Mouse (Mus musculus): ENCODE results near the gene Carmil1. TPM values are rescaled to one million over a fixed set of nuclear protein-coding genes. Genes with fewer than 3 reads are reported as not detected.

The Carmil1 gene
- polyA plus RNA-seq, 1 experiment from 2014 or later, result 51.7 TPM

DNA sequence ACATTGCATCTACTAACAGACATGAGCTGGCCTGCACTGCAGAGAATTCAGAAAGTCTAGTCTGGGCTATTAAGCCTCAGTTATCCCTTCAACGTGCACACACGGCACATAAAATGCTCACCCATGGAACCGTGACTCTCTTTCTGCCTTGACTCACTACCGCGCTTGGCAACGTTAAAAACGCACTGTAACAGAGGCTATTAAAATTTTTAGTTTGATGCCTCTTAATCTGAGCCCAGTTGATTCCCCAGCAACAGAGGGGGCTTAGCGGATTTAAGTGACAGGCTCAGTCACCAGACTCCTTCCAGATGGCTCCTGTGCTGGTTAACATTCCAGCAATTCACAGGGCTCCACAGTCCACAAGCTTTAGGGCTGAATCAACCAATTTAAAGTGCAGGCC, 213.0 kb downstream of the Carmil1 start:
- Histone ChIP-seq H3K4me1 (replicated peaks; ENCODE audit: control insufficient read depth, insufficient read depth, low read length) (no peaks in the 10 kb centered on the region), H3K9me3 (ENCODE audit: control insufficient read depth, low read length) (no peaks in the 10 kb centered on the region), H3K9ac (ENCODE audit: low read length) (no peak overlapping the region), H3K4me3 (ENCODE audit: low read length) (no peak overlapping the region), H3K4me2 (ENCODE audit: low read depth, low read length) (no peak overlapping the region), H3K27me3 (ENCODE audit: control insufficient read depth, insufficient read depth, low read depth, low read length) (no peaks in the 10 kb centered on the region), H3K27ac (ENCODE audit: low read length) (no peak overlapping the region), H3K36me3 (ENCODE audit: control insufficient read depth, insufficient read depth, low read length) (peaks cover 8% of the 10 kb centered on the region; the same call in 1 of the 2 replicates)
- 91% methylated on average over 8 of the region's 8 CpGs for WGBS
- no peak for ATAC-seq (ENCODE audit: low read depth)

DNA sequence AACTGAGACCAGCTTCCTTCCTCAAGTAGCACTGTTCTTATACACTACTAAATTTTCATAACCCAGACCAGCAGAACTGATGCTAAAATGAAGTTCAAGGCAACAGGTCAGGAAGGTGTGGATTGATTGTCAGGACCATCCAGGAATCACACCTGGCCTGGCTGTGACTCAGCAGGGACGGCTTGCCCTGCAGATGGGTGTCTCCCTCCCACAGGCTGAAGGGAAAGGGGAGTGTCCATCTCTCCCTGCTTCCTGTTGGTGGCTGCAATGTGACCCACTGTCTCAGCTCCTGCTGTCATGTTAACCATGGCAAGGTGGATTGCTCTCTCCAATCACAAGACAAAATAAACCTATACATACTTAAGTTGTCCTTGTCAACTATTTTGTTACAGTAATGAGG, 215.1 kb downstream of the Carmil1 start:
- H3K27ac ChIP-seq (ENCODE audit: low read length), result no peak overlapping the region
- 39% methylated on average over 1 of the region's 1 CpGs for WGBS
- no peaks in the 10 kb centered on the region for H3K9me3 ChIP-seq (ENCODE audit: control insufficient read depth, low read length)
- no peak overlapping the region for H3K4me2 ChIP-seq (ENCODE audit: low read depth, low read length)
- no peak overlapping the region for H3K4me3 ChIP-seq (ENCODE audit: low read length)
- no peaks in the 10 kb centered on the region for H3K27me3 ChIP-seq (ENCODE audit: control insufficient read depth, insufficient read depth, low read depth, low read length)
- no peak for ATAC-seq (ENCODE audit: low read depth)
- no peaks in the 10 kb centered on the region for H3K4me1 ChIP-seq (replicated peaks; ENCODE audit: control insufficient read depth, insufficient read depth, low read length)
- no peak overlapping the region for H3K9ac ChIP-seq (ENCODE audit: low read length)
- H3K36me3 ChIP-seq (ENCODE audit: control insufficient read depth, insufficient read depth, low read length), result peaks cover 8% of the 10 kb centered on the region; the same call in 1 of the 2 replicates

GRCm38 (mm10) chr13:24062770-24063169, 217.8 kb downstream of the Carmil1 start:
- no peak for ATAC-seq (ENCODE audit: low read depth)
- H3K4me3 ChIP-seq (ENCODE audit: low read length), result no peak overlapping the region
- H3K27ac ChIP-seq (ENCODE audit: low read length), result no peak overlapping the region
- H3K4me2 ChIP-seq (ENCODE audit: low read depth, low read length), result no peak overlapping the region
- H3K9me3 ChIP-seq (ENCODE audit: control insufficient read depth, low read length), result no peaks in the 10 kb centered on the region
- no peak overlapping the region for H3K9ac ChIP-seq (ENCODE audit: low read length)
- peaks cover 5% of the 10 kb centered on the region; the same call in 1 of the 2 replicates for H3K36me3 ChIP-seq (ENCODE audit: control insufficient read depth, insufficient read depth, low read length)
- WGBS, result 81% methylated on average over 4 of the region's 4 CpGs
- H3K4me1 ChIP-seq (replicated peaks; ENCODE audit: control insufficient read depth, insufficient read depth, low read length), result no peaks in the 10 kb centered on the region
- H3K27me3 ChIP-seq (ENCODE audit: control insufficient read depth, insufficient read depth, low read depth, low read length), result no peaks in the 10 kb centered on the region

GRCm38 (mm10) chr13:24055072-24055869, 225.3 kb downstream of the Carmil1 start:
- no peak overlapping the region for H3K4me3 ChIP-seq (ENCODE audit: low read length)
- H3K36me3 ChIP-seq (ENCODE audit: control insufficient read depth, insufficient read depth, low read length), result no peaks in the 10 kb centered on the region
- H3K27me3 ChIP-seq (ENCODE audit: control insufficient read depth, insufficient read depth, low read depth, low read length), result no peaks in the 10 kb centered on the region
- no peaks in the 10 kb centered on the region for H3K4me1 ChIP-seq (replicated peaks; ENCODE audit: control insufficient read depth, insufficient read depth, low read length)
- H3K9ac ChIP-seq (ENCODE audit: low read length), result no peak overlapping the region
- 69% methylated on average over 5 of the region's 5 CpGs for WGBS
- H3K4me2 ChIP-seq (ENCODE audit: low read depth, low read length), result no peak overlapping the region
- no peak for ATAC-seq (ENCODE audit: low read depth)
- H3K27ac ChIP-seq (ENCODE audit: low read length), result no peak overlapping the region
- no peaks in the 10 kb centered on the region for H3K9me3 ChIP-seq (ENCODE audit: control insufficient read depth, low read length)

- no peaks in the 10 kb centered on the region for H3K9me3 ChIP-seq (ENCODE audit: control insufficient read depth, low read length)
- no peak overlapping the region for H3K4me3 ChIP-seq (ENCODE audit: low read length)
- H3K4me2 ChIP-seq (ENCODE audit: low read depth, low read length), result no peak overlapping the region
- no peak overlapping the region for H3K9ac ChIP-seq (ENCODE audit: low read length)
- WGBS, result 51% methylated on average over 2 of the region's 2 CpGs
- no peak for ATAC-seq (ENCODE audit: low read depth)
- H3K27me3 ChIP-seq (ENCODE audit: control insufficient read depth, insufficient read depth, low read depth, low read length), result no peaks in the 10 kb centered on the region
- H3K4me1 ChIP-seq (replicated peaks; ENCODE audit: control insufficient read depth, insufficient read depth, low read length), result no peaks in the 10 kb centered on the region
- H3K27ac ChIP-seq (ENCODE audit: low read length), result no peak overlapping the region
- no peaks in the 10 kb centered on the region for H3K36me3 ChIP-seq (ENCODE audit: control insufficient read depth, insufficient read depth, low read length)
Measured at GRCm38 (mm10) chr13:24051496-24051895, 229.1 kb downstream of the Carmil1 start.

DNA sequence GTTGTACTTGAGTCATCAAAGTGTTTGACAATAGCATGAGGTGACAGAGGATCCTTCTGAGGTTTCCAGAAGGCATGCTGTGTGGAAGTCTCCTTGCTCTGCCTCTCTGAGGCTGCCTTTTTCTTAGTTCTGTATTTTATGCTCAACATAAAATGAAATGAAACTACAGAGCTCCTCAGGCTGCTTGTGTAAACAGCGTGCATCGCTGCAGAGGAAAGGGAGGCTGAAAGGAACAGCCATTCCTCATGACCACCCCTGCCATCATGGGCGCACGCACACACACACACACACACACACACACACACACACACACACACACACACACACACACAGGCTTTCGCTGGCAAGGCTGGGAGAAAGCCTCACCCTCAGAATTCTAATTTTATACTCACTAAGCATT, 230.3 kb downstream of the Carmil1 start:
- no peaks in the 10 kb centered on the region for H3K36me3 ChIP-seq (ENCODE audit: control insufficient read depth, insufficient read depth, low read length)
- no peaks in the 10 kb centered on the region for H3K4me1 ChIP-seq (replicated peaks; ENCODE audit: control insufficient read depth, insufficient read depth, low read length)
- H3K4me2 ChIP-seq (ENCODE audit: low read depth, low read length), result no peak overlapping the region
- no peaks in the 10 kb centered on the region for H3K9me3 ChIP-seq (ENCODE audit: control insufficient read depth, low read length)
- no peak overlapping the region for H3K27ac ChIP-seq (ENCODE audit: low read length)
- H3K27me3 ChIP-seq (ENCODE audit: control insufficient read depth, insufficient read depth, low read depth, low read length), result no peaks in the 10 kb centered on the region
- no peak overlapping the region for H3K9ac ChIP-seq (ENCODE audit: low read length)
- 53% methylated on average over 5 of the region's 5 CpGs for WGBS
- H3K4me3 ChIP-seq (ENCODE audit: low read length), result no peak overlapping the region
- no peak for ATAC-seq (ENCODE audit: low read depth)

GRCm38 (mm10) chr13:24049267-24050034, 231.1 kb downstream of the Carmil1 start:
- H3K4me3 ChIP-seq (ENCODE audit: low read length), result no peak overlapping the region
- H3K4me1 ChIP-seq (replicated peaks; ENCODE audit: control insufficient read depth, insufficient read depth, low read length), result no peaks in the 10 kb centered on the region
- no peaks in the 10 kb centered on the region for H3K9me3 ChIP-seq (ENCODE audit: control insufficient read depth, low read length)
- 75% methylated on average over 9 of the region's 9 CpGs for WGBS
- H3K27ac ChIP-seq (ENCODE audit: low read length), result no peak overlapping the region
- no peaks in the 10 kb centered on the region for H3K36me3 ChIP-seq (ENCODE audit: control insufficient read depth, insufficient read depth, low read length)
- H3K27me3 ChIP-seq (ENCODE audit: control insufficient read depth, insufficient read depth, low read depth, low read length), result no peaks in the 10 kb centered on the region
- H3K9ac ChIP-seq (ENCODE audit: low read length), result no peak overlapping the region
- no peak overlapping the region for H3K4me2 ChIP-seq (ENCODE audit: low read depth, low read length)
- no peak for ATAC-seq (ENCODE audit: low read depth)

DNA sequence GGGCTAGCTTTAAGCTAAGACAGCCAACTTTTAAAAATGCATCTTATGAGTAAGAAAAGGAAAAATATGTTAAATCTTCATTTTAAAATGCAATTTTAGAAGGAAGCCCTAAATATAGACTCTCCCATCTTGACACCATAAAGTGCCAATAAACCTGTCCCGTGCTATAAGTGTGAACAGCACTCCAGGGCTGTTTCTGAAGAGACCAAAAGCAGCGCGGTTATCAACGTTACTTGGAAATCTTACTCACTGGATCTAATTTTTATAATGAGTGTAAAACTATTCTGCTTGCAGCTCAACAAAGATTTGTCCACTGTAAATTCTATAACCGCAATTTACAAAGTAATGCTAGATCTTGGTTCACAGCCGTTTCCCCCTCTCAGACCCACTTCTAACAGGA, 232.0 kb downstream of the Carmil1 start:
- WGBS, result 89% methylated on average over 6 of the region's 6 CpGs
- Histone ChIP-seq H3K4me1 (replicated peaks; ENCODE audit: control insufficient read depth, insufficient read depth, low read length) (no peaks in the 10 kb centered on the region), H3K27me3 (ENCODE audit: control insufficient read depth, insufficient read depth, low read depth, low read length) (no peaks in the 10 kb centered on the region), H3K36me3 (ENCODE audit: control insufficient read depth, insufficient read depth, low read length) (0 out of 2 replicates have a peak, but pooled peaks cover 4% of the 10 kb centered on the region), H3K4me3 (ENCODE audit: low read length) (no peak overlapping the region), H3K4me2 (ENCODE audit: low read depth, low read length) (no peak overlapping the region), H3K9me3 (ENCODE audit: control insufficient read depth, low read length) (no peaks in the 10 kb centered on the region), H3K27ac (ENCODE audit: low read length) (no peak overlapping the region), H3K9ac (ENCODE audit: low read length) (no peak overlapping the region)
- no peak for ATAC-seq (ENCODE audit: low read depth)

GRCm38 (mm10) chr13:24045271-24045670, 235.3 kb downstream of the Carmil1 start:
- no peak overlapping the region for H3K9ac ChIP-seq (ENCODE audit: low read length)
- no peak overlapping the region for H3K4me3 ChIP-seq (ENCODE audit: low read length)
- H3K9me3 ChIP-seq (ENCODE audit: control insufficient read depth, low read length), result no peaks in the 10 kb centered on the region
- no peak for ATAC-seq (ENCODE audit: low read depth)
- no peak overlapping the region for H3K27ac ChIP-seq (ENCODE audit: low read length)
- H3K36me3 ChIP-seq (ENCODE audit: control insufficient read depth, insufficient read depth, low read length), result peaks cover 4% of the 10 kb centered on the region; the same call in 1 of the 2 replicates
- no peaks in the 10 kb centered on the region for H3K27me3 ChIP-seq (ENCODE audit: control insufficient read depth, insufficient read depth, low read depth, low read length)
- WGBS, result 68% methylated on average over 3 of the region's 3 CpGs
- H3K4me2 ChIP-seq (ENCODE audit: low read depth, low read length), result no peak overlapping the region
- H3K4me1 ChIP-seq (replicated peaks; ENCODE audit: control insufficient read depth, insufficient read depth, low read length), result no peaks in the 10 kb centered on the region

Data from lung, embryonic 16.5 days (tissue).